8 mouse cellular contexts compared by ENCODE assay signal in the genomic region with DNA sequence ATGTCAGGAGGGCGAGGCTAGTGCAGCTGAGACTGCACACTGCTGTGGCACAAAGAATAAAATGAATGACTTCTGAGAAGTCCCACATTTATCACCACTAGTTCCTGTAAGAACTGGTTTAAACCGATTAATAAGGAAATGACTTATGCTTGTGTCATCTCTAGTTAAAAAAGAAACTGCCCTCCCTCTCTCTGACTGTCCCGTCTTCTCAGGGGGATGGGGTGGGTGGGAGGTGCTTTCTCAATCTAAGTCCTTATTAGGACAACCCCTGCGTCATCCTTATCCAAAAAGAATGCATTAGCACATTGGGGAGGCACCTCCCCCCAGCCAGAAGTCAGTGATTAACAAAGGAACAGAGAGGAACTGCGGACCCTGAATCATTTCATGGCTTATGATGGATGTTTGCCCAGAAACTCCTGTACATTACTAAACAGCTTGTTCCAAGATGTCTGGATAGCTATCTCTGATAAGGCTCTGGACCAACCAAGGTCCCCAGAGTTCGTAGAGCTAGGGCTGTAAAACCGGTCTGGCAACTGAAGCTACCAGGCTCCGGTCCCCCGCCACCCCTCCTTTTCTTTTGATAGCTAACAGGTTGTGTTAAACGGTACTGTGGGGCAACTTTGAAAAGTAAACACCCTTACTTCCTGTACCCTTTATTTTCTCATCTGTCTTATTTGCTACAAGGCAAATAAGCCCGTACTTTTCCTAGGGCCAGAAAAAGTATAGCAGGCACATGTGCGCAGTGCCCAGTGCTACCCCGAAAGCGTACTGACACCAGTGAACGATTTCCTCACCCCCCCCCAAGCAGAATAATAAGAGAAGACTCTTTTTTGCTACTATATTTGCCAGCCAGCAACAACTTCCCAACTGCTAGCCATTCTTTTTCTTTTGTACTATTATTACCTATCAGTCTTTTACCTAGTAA. TPM values are rescaled to one million over a fixed set of nuclear protein-coding genes. Genes with fewer than 3 reads are reported as not detected.
A peak's percentile ranks its signal among the peaks of the same experiment; 100 is the strongest.
DNase-seq lines count a peak whose midpoint lies in the region; ATAC-seq and TF ChIP-seq lines count a peak whose summit lies in the region.

No protein-coding gene starts in this region.

- no peaks in the 10 kb centered on the region for H3K9me3 ChIP-seq in hindbrain, embryonic 10.5 days
- H3K9me3 ChIP-seq in limb, embryonic 14.5 days (ENCODE audit: control insufficient read depth, low read length): no peaks in the 10 kb centered on the region
- no peaks in the 10 kb centered on the region for H3K9me3 ChIP-seq in midbrain, embryonic 16.5 days (replicated peaks; ENCODE audit: control insufficient read depth, low read length, poor library complexity, severe bottlenecking)

- TF ChIP-seq POLR2A in limb, embryonic 14.5 days (IDR thresholded peaks at IDR 0.05; ENCODE audit: borderline replicate concordance, extremely low read depth, insufficient read depth, insufficient read length): no peak

- H3K4me3 ChIP-seq in hindbrain, embryonic 10.5 days: peak overlapping the region; percentile 41
- peak overlapping the region; percentile 27 for H3K4me3 ChIP-seq in limb, embryonic 14.5 days (replicated peaks; ENCODE audit: low read length)
- H3K4me3 ChIP-seq in midbrain, embryonic 16.5 days (ENCODE audit: low read depth, low read length): no peak overlapping the region

- peak; percentile 67 to 68 for DNase-seq in B cell, adult 2 months
- peak; percentile 70 for DNase-seq in T-cell, adult 2 months (ENCODE audit: low spot score)
- peak; percentile 50 for DNase-seq in hindbrain, embryonic 10.5 days (ENCODE audit: low spot score)
- peak; percentile 77 for DNase-seq in limb, embryonic 14.5 days (ENCODE audit: low spot score)
- DNase-seq in left cerebral cortex, postnatal 14 days (ENCODE audit: low spot score in 2 of 2): no peak
- DNase-seq in left cerebral cortex, adult 18-20 months (ENCODE audit: low spot score in 2 of 2): no peak

- H3K27ac ChIP-seq in hindbrain, embryonic 10.5 days: peak overlapping the region; percentile 79; the same call in 1 of the 2 replicates
- H3K27ac ChIP-seq in limb, embryonic 14.5 days (replicated peaks; ENCODE audit: low read depth, low read length): peak overlapping the region; percentile 68; the same call in 1 of the 2 replicates
- no peak overlapping the region for H3K27ac ChIP-seq in midbrain, embryonic 16.5 days (ENCODE audit: low read length)

- 11% methylated on average over 15 of the region's 15 CpGs for WGBS in hindbrain, embryonic 10.5 days
- WGBS in limb, embryonic 14.5 days: 6% methylated on average over 15 of the region's 15 CpGs
- 16% methylated on average over 15 of the region's 15 CpGs for WGBS in midbrain, embryonic 16.5 days

- peak; percentile 44 for ATAC-seq in erythroblast, adult 5-6 weeks (replicated peaks; ENCODE audit: low FRiP score, poor library complexity, severe bottlenecking)
- peak; percentile 47; the same call in 1 of the 2 replicates for ATAC-seq in limb, embryonic 14.5 days (ENCODE audit: low FRiP score, low read depth)
- ATAC-seq in midbrain, embryonic 16.5 days: no peak

- peak overlapping the region; percentile 47 for H3K4me2 ChIP-seq in limb, embryonic 14.5 days (replicated peaks; ENCODE audit: low read depth, low read length, severe bottlenecking)
- H3K4me2 ChIP-seq in midbrain, embryonic 16.5 days (ENCODE audit: low read length): peak overlapping the region; percentile 20; the same call in 1 of the 2 replicates

- H3K27me3 ChIP-seq in hindbrain, embryonic 10.5 days (ENCODE audit: insufficient read depth, poor library complexity, severe bottlenecking): no peaks in the 10 kb centered on the region
- no peaks in the 10 kb centered on the region for H3K27me3 ChIP-seq in limb, embryonic 14.5 days (ENCODE audit: control insufficient read depth, insufficient read depth, low read length)
- H3K27me3 ChIP-seq in midbrain, embryonic 16.5 days (ENCODE audit: control insufficient read depth, insufficient read depth, low read depth, low read length): no peaks in the 10 kb centered on the region

- intact Hi-C loops in left cerebral cortex, postnatal 14 days (cut with DNase I): no loop called here

- H3K9ac ChIP-seq in limb, embryonic 14.5 days (ENCODE audit: low read depth, low read length, severe bottlenecking): peak overlapping the region; percentile 45; the same call in 1 of the 2 replicates
- no peak overlapping the region for H3K9ac ChIP-seq in midbrain, embryonic 16.5 days (ENCODE audit: low read depth, low read length)

- H3K4me1 ChIP-seq in hindbrain, embryonic 10.5 days (replicated peaks): peaks cover 17% of the 10 kb centered on the region
- H3K4me1 ChIP-seq in limb, embryonic 14.5 days (ENCODE audit: control insufficient read depth, insufficient read depth, low read length): peaks cover 15% of the 10 kb centered on the region
- peaks cover 3% of the 10 kb centered on the region; the same call in 1 of the 2 replicates for H3K4me1 ChIP-seq in midbrain, embryonic 16.5 days (ENCODE audit: control insufficient read depth, insufficient read depth, low read length)

- H3K36me3 ChIP-seq in hindbrain, embryonic 10.5 days: peaks cover 7% of the 10 kb centered on the region
- peaks cover 2% of the 10 kb centered on the region; the same call in 1 of the 2 replicates for H3K36me3 ChIP-seq in limb, embryonic 14.5 days (ENCODE audit: control insufficient read depth, insufficient read depth, low read length)
- H3K36me3 ChIP-seq in midbrain, embryonic 16.5 days (ENCODE audit: control insufficient read depth, insufficient read depth, low read length): no peaks in the 10 kb centered on the region

RNA-seq across cellular contexts. Expression of a gene that starts 42.3 kb away (rescaled TPM):
- total RNA-seq in erythroblast, adult 5-6 weeks (2015; ENCODE audit: low replicate concordance): 0.77 and 8.8 TPM in 2 replicates
- total RNA-seq in erythroblast, adult 5-6 weeks (2017; ENCODE audit: low replicate concordance): 2.6 and 5.4 TPM in 2 replicates
- 12.7 and 12.8 TPM in 2 replicates for polyA plus RNA-seq in hindbrain, embryonic 10.5 days (2016; fragmentation: Nextera tagmentation; extraction: Ambion mirVana)
- polyA plus RNA-seq in limb, embryonic 14.5 days (2012; rRNA removed): 7.1 and 7.6 TPM in 2 replicates
- polyA plus RNA-seq in limb, embryonic 14.5 days (2014; fragmentation: Nextera tagmentation; extraction: Ambion mirVana): 10.1 and 10.5 TPM in 2 replicates
- 6.4 and 7.8 TPM in 2 replicates for polyA plus RNA-seq in midbrain, embryonic 16.5 days (2015; fragmentation: Nextera tagmentation; extraction: Ambion mirVana)
- total RNA-seq in left cerebral cortex, postnatal 14 days (2021): 1 to 10 TPM; 6.7 to 7.2 TPM
- 1 to 10 TPM; 4.8 to 5.0 TPM for total RNA-seq in left cerebral cortex, adult 18-20 months (2021)

RNA-seq across cellular contexts. Expression of a gene that starts 42.5 kb away (rescaled TPM):
- total RNA-seq in erythroblast, adult 5-6 weeks (2015; ENCODE audit: low replicate concordance): 7.5 and 12.7 TPM in 2 replicates
- 20.2 and 24.7 TPM in 2 replicates for total RNA-seq in erythroblast, adult 5-6 weeks (2017; ENCODE audit: low replicate concordance)
- polyA plus RNA-seq in hindbrain, embryonic 10.5 days (2016; fragmentation: Nextera tagmentation; extraction: Ambion mirVana): 43.5 and 53.6 TPM in 2 replicates
- polyA plus RNA-seq in limb, embryonic 14.5 days (2012; rRNA removed): 26.6 and 33.5 TPM in 2 replicates
- 59.4 and 73.1 TPM in 2 replicates for polyA plus RNA-seq in limb, embryonic 14.5 days (2014; fragmentation: Nextera tagmentation; extraction: Ambion mirVana)
- polyA plus RNA-seq in midbrain, embryonic 16.5 days (2015; fragmentation: Nextera tagmentation; extraction: Ambion mirVana): 53.2 and 53.3 TPM in 2 replicates
- 10 to 100 TPM; 38.5 to 38.7 TPM for total RNA-seq in left cerebral cortex, postnatal 14 days (2021)
- total RNA-seq in left cerebral cortex, adult 18-20 months (2021): 10 to 100 TPM; 35.5 to 36.7 TPM

Comparison
In these comparisons a context has a peak if more than half of its experiments do, and no peak if none do; other contexts are left out.
1. DNase-seq: peak in B cell, adult 2 months (2 of 2), T-cell, adult 2 months (single experiment), hindbrain, embryonic 10.5 days (single experiment) and limb, embryonic 14.5 days (single experiment); none in left cerebral cortex, postnatal 14 days (0 of 2) and left cerebral cortex, adult 18-20 months (0 of 2).